Mouse (Mus musculus) heart, embryonic 10.5 days (tissue): Measurements from ENCODE around the gene Ahcyl1. TPM values are rescaled to one million over a fixed set of nuclear protein-coding genes. Genes with fewer than 3 reads are reported as not detected.

ENCODE experiments used
- DNase-seq: peaks from one replicate; pipeline ENCODE4 v3.0.0-alpha.2; 2017; ENCODE audit warnings: low spot score
- H3K27ac ChIP-seq: fragments of 300-500 bp; sonication (generic); 2 replicates; pipeline ENCODE4 v1.5.1; 2016; ENCODE audit warnings: mild to moderate bottlenecking
- H3K27me3 ChIP-seq: fragments of 300-500 bp; sonication (generic); 2 replicates; pipeline ENCODE4 v1.6.1; 2016; ENCODE audit warnings: mild to moderate bottlenecking; ENCODE audit not compliant: poor library complexity, insufficient read depth, severe bottlenecking
- H3K36me3 ChIP-seq: fragments of 300-500 bp; sonication (generic); 2 replicates; pipeline ENCODE4 v1.6.1; 2016; ENCODE audit warnings: mild to moderate bottlenecking, moderate library complexity
- H3K4me1 ChIP-seq: fragments of 300-500 bp; sonication (generic); 2 replicates; pipeline ENCODE4 v1.6.1; 2016; ENCODE audit warnings: mild to moderate bottlenecking
- H3K4me3 ChIP-seq: fragments of 300-500 bp; sonication (generic); 2 replicates; pipeline ENCODE4 v1.5.1; 2016; ENCODE audit warnings: mild to moderate bottlenecking, moderate library complexity
- H3K9me3 ChIP-seq: fragments of 300-500 bp; sonication (generic); 2 replicates; pipeline ENCODE4 v1.6.1; 2016; ENCODE audit warnings: mild to moderate bottlenecking, moderate library complexity
- WGBS: fragments of 180-500 bp; shearing (Covaris S2); methylation state at CpG from one replicate; pipeline ENCODE4 v1.1.7; 2016; 5-methylcytosine and 5-hydroxymethylcytosine counted together
- polyA plus RNA-seq: library from polyadenylated mRNA; unstranded; fragments of >200 nt; fragmentation: Nextera tagmentation; extraction: Ambion mirVana; gene quantifications from 2 replicates; pipeline ENCODE4 v1.2.1, GENCODE M21; 2016

Gene Ahcyl1
- polyA plus RNA-seq, 1 experiment from 2014 or later = 71.8 TPM

DNA sequence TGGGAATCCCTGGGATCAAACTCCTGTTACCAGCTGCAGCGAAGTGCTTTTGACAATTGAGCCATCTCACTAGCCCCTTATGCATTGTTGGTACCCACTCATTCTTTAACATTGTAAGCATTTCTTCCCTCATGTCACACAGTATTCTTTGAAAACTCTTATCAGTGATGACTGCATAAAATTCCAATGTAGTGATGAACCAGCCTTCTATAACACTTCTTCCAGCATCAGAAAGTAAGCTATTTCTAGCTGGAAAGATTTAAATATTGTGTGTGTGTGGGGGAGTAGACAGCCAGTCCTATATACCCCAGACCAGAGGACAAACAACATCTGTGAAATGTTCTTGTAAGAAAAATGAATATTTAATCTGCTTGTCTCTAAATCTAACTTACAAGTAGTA, 37.0 kb upstream of the Ahcyl1 start:
- DNase-seq = no peak
- Histone ChIP-seq H3K4me3 (no peak overlapping the region), H3K27me3 (no peaks in the 10 kb centered on the region), H3K27ac (no peak overlapping the region), H3K9me3 (no peaks in the 10 kb centered on the region), H3K36me3 (no peaks in the 10 kb centered on the region), H3K4me1 (0 out of 2 replicates have a peak, but pooled peaks cover 5% of the 10 kb centered on the region)
- WGBS = 89% methylated on average over 1 of the region's 1 CpGs

DNA sequence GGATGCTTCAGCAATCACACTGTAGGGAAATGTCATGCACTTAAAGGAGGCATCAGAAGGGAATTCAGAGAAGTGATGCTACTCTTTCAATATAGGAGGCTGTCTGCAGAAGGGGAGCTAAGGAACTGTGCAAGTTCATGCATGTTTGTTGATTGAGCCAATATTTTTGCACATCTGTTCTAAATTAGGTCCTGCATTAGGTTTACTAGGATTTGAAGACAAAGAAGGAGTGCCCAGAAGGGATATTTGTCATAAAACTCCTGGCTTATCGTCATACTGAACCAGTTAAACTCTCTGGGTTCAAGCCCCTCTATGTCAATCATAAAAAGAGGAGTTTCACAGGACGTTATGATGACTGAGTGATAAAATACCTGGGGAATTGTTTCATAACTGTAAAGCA, 33.9 kb upstream of the Ahcyl1 start:
- 72% methylated on average over 2 of the region's 2 CpGs for WGBS
- H3K9me3 ChIP-seq = no peaks in the 10 kb centered on the region
- H3K4me1 ChIP-seq = no peaks in the 10 kb centered on the region
- H3K36me3 ChIP-seq = no peaks in the 10 kb centered on the region
- H3K27me3 ChIP-seq = no peaks in the 10 kb centered on the region
- no peak for DNase-seq
- H3K27ac ChIP-seq = no peak overlapping the region
- no peak overlapping the region for H3K4me3 ChIP-seq

DNA sequence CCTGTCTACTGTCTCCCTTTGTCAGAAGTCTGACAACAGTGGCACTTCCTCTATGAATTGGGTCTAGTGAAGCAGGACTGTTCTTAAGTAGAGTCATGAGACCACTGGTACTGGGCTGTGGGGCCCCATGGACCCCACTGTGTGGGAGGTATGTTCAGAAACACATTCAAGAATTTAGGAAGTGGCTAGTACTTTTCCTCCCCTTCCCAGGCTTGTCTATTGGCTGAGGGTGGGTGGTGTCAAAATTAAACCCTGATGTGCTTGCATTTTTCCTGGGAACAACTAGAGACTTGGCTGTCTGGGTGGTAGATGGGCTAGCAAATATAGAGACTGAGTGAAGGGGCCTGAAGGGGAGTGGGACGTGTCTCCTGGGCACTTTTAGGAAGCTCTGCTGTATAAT, 32.1 kb upstream of the Ahcyl1 start:
- 65% methylated on average over 1 of the region's 1 CpGs for WGBS
- no peaks in the 10 kb centered on the region for H3K4me1 ChIP-seq

DNA sequence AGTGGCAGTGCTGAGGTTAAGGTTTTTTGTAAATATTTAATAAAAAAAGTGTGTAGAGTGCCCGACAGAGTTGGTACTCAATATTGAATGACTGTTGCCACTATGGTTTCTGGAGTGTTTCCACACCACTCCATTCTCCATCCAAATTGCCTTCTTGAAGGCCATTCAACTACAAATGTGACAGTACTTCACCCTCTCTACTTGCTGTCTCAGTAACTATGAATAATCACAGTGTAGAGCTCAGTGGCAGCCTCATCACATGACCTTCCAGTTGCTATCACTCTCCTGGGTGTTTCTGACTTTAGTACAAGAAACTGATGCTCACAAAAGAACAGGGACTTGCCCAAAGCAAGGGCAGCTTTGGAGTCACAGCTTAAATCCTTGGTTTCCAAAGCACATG, 19.6 kb upstream of the Ahcyl1 start:
- no peak overlapping the region for H3K27ac ChIP-seq
- 75% methylated on average over 1 of the region's 1 CpGs for WGBS
- no peaks in the 10 kb centered on the region for H3K9me3 ChIP-seq
- DNase-seq = no peak
- peaks cover 17% of the 10 kb centered on the region for H3K4me1 ChIP-seq
- no peaks in the 10 kb centered on the region for H3K36me3 ChIP-seq
- no peaks in the 10 kb centered on the region for H3K27me3 ChIP-seq
- H3K4me3 ChIP-seq = no peak overlapping the region

More for the DNA sequence above, 32.1 kb upstream of the Ahcyl1 start:
- no peak for DNase-seq
- H3K27ac ChIP-seq = no peak overlapping the region
- no peaks in the 10 kb centered on the region for H3K27me3 ChIP-seq
- H3K36me3 ChIP-seq = no peaks in the 10 kb centered on the region
- no peak overlapping the region for H3K4me3 ChIP-seq
- no peaks in the 10 kb centered on the region for H3K9me3 ChIP-seq

DNA sequence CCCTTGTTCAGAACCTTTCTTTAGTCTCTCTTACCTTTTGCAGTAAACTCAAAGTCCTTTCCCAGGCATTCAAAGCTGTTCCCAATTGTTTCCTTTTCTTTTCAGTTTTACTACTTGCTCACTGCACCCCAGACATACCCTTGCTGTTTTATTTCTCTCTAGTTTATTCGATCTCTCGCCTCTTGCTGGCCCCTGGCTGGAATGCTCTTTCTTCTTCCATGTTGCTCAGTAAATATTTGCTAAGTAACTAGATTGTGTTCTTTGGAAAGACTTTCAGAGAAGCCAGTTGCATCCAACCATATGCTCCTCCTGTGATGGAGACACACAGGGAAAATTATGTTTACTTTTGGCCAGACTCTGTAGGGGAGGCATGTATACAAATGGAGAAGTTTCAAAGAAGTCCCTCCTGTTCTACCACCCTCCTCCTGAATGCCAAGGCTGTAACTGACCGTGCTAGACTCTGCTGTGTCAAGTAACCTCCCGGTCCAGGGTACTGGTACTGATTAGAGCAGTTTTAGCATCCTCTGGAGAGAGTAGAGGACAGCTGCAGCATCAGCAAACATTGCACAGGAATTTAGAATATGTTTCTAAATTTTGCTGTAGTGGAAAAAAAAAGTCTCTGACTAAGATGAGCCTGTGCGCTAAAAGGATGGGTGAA, 18.0 kb upstream of the Ahcyl1 start:
- DNase-seq = no peak
- Histone ChIP-seq H3K36me3 (no peaks in the 10 kb centered on the region), H3K9me3 (no peaks in the 10 kb centered on the region), H3K27me3 (no peaks in the 10 kb centered on the region), H3K4me3 (no peak overlapping the region), H3K27ac (no peak overlapping the region), H3K4me1 (peaks cover 17% of the 10 kb centered on the region)
- WGBS = 60% methylated on average over 5 of the region's 5 CpGs

DNA sequence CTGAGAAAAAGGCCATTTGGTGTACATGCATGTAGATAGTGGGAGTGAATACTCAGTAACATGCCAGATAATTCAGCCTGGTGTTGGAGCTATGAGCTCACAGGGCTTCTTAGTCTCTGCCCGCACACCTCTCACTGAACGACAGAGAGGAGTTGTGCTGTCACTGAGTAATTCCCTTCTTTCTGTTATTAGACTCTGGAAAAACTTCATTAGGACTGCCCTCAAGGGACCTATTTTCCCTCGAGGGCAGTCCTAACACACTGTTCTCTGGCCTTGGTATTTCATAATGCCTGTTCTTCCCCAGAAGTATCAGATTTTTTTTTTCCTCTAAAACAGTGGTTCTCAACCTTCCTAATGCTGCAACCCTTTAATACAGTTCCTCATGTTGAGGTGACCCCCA, 15.7 kb upstream of the Ahcyl1 start:
- Histone ChIP-seq H3K4me3 (no peak overlapping the region), H3K9me3 (no peaks in the 10 kb centered on the region), H3K36me3 (no peaks in the 10 kb centered on the region), H3K4me1 (peaks cover 16% of the 10 kb centered on the region), H3K27ac (no peak overlapping the region), H3K27me3 (no peaks in the 10 kb centered on the region)
- no peak for DNase-seq
- 56% methylated on average over 3 of the region's 3 CpGs for WGBS

DNA sequence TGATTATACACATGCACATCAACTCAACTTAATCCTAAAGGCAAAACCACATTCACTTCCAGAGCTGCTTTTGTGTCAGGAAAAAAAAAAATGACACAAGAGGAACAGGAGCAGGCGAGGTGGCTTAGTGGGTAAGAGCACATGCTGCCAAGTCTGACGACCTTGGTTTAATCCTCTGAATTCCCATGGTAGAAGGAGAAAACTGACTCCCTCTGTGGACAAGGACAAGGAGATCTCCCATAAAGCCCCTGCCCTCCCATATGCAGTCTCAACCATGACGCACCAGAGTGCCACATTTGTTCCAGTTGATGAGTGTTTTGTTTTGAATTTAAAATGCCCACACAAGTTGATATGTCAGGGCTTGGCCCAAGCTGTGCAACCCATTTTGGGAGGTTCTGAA, 12.8 kb upstream of the Ahcyl1 start:
- Histone ChIP-seq H3K27me3 (no peaks in the 10 kb centered on the region), H3K9me3 (no peaks in the 10 kb centered on the region), H3K4me1 (peaks cover 13% of the 10 kb centered on the region), H3K36me3 (no peaks in the 10 kb centered on the region), H3K27ac (no peak overlapping the region), H3K4me3 (no peak overlapping the region)
- DNase-seq = no peak
- 74% methylated on average over 3 of the region's 3 CpGs for WGBS

DNA sequence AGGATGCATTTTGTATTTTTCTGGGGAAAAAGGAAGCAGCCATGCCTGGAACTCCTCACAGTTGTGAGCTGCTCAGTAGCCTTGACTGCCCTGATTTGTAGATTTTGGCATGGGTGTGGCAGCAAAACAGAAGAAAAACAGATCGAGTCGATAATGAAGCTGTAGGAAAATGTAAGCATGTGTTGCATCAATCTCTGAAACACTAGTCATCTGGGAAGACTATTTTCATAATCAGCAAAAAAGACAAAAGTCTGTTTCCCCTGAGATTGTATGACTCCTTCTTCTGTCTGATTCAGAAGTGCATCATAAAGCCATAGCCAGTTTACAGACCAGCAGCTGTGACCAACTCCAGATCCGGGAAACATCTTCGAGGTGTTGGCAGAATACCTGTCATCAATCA, 10.9 kb upstream of the Ahcyl1 start:
- 75% methylated on average over 4 of the region's 4 CpGs for WGBS
- no peaks in the 10 kb centered on the region for H3K36me3 ChIP-seq
- peaks cover 16% of the 10 kb centered on the region for H3K4me1 ChIP-seq
- no peaks in the 10 kb centered on the region for H3K9me3 ChIP-seq
- H3K27ac ChIP-seq = no peak overlapping the region
- 0 out of 2 replicates have a peak, but pooled peaks cover 3% of the 10 kb centered on the region for H3K27me3 ChIP-seq
- H3K4me3 ChIP-seq = no peak overlapping the region
- no peak for DNase-seq

DNA sequence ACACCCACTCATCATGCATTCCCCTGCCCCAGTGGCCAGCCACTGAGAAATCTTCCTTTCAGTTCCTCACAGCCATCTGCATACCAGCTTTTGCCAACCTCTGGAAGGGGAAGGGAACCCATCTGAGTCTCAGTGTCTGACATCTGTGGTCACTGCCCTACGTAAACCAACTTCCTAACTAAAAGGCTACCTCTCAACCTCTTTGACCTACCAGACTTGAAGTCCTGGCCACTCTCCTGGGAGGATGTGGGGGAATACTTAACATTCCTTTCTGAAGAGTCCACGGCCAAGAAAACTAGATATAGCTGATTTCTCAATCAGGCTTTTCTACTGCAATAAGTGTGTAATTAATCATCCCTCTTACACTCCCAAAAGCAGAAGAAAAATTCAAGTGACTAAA, 9.8 kb upstream of the Ahcyl1 start:
- DNase-seq = no peak
- H3K9me3 ChIP-seq = no peaks in the 10 kb centered on the region
- H3K27ac ChIP-seq = no peak overlapping the region
- H3K27me3 ChIP-seq = 0 out of 2 replicates have a peak, but pooled peaks cover 3% of the 10 kb centered on the region
- whole genome bisulfite sequencing = 13% methylated on average over 2 of the region's 2 CpGs
- no peak overlapping the region for H3K4me3 ChIP-seq
- H3K36me3 ChIP-seq = no peaks in the 10 kb centered on the region
- H3K4me1 ChIP-seq = peaks cover 16% of the 10 kb centered on the region

DNA sequence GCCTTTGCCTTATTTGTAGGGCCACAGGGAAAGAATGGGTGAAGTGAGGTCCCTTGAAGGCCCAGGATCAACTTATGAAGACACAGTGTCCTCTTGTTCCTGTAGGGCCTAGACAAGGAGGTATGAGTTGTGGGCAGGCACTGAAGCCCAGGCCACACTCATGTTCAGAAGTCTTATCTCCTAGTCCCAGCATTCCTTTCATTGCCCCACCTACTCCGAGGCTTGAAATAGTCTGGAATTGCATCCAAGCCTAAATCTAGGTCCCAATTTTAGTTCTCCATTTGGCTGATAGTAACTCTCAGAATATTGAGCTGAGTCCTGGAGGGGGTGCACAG, 8.0 kb upstream of the Ahcyl1 start:
- Histone ChIP-seq H3K27ac (no peak overlapping the region), H3K9me3 (no peaks in the 10 kb centered on the region), H3K27me3 (0 out of 2 replicates have a peak, but pooled peaks cover 3% of the 10 kb centered on the region), H3K36me3 (no peaks in the 10 kb centered on the region), H3K4me1 (peaks cover 16% of the 10 kb centered on the region), H3K4me3 (no peak overlapping the region)
- 39% methylated on average over 1 of the region's 1 CpGs for WGBS
- no peak for DNase-seq

DNA sequence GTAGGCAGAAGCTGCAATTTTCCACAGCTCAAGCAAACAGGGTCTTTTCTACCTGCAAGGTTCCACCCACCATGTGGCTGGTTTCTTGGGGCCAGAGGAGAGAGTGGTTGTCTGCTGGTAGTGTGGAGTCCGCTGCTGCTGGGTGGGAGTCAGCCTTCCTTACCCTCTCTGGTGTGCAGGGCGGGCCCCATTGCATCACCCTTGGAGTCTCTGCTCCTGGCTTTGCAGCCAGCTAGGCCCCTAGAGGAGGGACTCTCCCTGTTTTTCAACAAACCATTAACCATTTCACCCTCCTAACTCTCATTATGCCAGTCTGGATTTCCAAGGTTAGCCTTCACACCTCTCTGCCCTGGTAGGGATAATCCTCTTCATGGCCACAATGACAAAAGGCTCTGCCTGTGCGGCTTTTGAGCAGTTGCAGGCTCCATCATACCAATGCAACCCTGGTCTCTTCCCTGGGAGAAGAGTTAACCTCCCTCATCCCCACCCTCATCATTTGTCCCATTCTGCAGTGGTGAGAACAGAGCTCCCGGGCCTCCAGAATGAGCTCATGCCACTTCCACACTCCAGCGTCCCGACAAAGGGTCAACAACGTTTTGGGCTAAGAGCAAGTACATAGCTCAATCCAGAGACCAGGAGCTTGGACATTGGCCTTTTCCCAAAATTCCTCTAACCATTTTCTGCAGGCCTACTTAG, 7.5 kb upstream of the Ahcyl1 start:
- Histone ChIP-seq H3K9me3 (no peaks in the 10 kb centered on the region), H3K4me3 (no peak overlapping the region), H3K4me1 (peaks cover 16% of the 10 kb centered on the region), H3K27me3 (0 out of 2 replicates have a peak, but pooled peaks cover 3% of the 10 kb centered on the region), H3K27ac (no peak overlapping the region), H3K36me3 (no peaks in the 10 kb centered on the region)
- DNase-seq = no peak
- 81% methylated on average over 7 of the region's 7 CpGs for WGBS

DNA sequence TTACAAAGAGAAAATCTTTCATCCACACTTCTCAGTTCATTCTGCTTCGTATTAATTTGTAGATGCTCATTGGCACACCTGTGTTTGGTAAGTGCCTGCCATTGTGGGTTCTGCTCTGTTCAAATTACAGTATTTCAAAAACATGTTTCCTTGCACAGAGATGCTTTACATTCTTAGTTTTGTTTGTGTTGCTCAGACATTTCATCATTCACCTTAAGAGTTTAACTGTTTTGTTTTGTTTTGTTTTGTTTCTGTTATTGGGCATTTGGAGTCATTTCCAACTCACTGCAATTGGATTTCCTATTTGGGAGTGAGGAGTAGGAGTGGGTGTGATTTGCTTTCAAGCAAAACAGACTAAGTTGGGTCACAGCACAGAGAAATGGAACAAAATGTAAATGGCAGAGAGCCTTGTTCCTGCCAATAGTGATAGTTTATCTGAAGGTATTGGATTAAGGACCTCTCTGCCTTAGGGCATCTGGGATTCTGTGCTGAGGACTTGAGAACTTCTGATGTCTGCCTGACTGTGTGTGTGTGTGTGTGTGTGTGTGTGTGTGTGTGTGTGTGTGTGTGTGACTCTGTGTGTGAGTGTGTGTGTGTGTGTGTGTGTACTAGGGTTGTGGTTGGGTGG, 5.5 kb upstream of the Ahcyl1 start:
- WGBS = 82% methylated on average over 1 of the region's 1 CpGs
- Histone ChIP-seq H3K36me3 (no peaks in the 10 kb centered on the region), H3K4me1 (peaks cover 20% of the 10 kb centered on the region), H3K27ac (no peak overlapping the region), H3K9me3 (no peaks in the 10 kb centered on the region), H3K4me3 (no peak overlapping the region), H3K27me3 (0 out of 2 replicates have a peak, but pooled peaks cover 3% of the 10 kb centered on the region)
- no peak for DNase-seq

DNA sequence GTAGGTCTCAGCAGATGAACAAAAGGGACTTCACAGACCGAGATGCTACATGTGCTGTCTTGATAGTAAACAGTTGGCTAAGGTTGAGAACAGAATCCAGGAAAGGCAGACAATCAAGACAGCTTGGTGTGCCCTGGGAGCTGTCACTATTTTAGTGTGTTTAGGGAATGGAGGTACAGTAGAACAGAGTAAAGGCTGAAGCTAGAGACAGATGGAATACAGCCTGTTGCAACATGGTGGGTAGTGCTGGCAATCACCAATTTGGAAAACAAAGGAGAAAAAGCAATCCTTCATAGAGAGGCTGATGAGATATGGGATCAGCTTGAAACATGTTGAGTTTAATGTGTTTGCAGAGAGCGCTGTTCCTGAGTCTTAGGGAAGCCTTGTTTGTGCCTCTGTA, 4.3 kb upstream of the Ahcyl1 start:
- Histone ChIP-seq H3K27me3 (0 out of 2 replicates have a peak, but pooled peaks cover 3% of the 10 kb centered on the region), H3K4me1 (peaks cover 15% of the 10 kb centered on the region), H3K4me3 (no peak overlapping the region), H3K36me3 (no peaks in the 10 kb centered on the region), H3K27ac (no peak overlapping the region), H3K9me3 (no peaks in the 10 kb centered on the region)
- WGBS = 79% methylated on average over 2 of the region's 2 CpGs
- no peak for DNase-seq
